Mouse (Mus musculus) ES-Bruce4 (cell line): Measurements from ENCODE around the gene Actr3. TPM values are rescaled to one million over a fixed set of nuclear protein-coding genes. Genes with fewer than 3 reads are reported as not detected.
"Not testable (repeated sequence)": the region's sequence is repeated elsewhere in the genome, so short reads cannot be mapped to it uniquely, and the experiment has no call there.

ENCODE experiments used
- H3K27ac ChIP-seq: 2 replicates; pipeline ENCODE4 v1.5.1; 2012; ENCODE audit warnings: low read length, inconsistent platforms; ENCODE audit not compliant: insufficient read depth
- H3K27me3 ChIP-seq: 2 replicates; pipeline ENCODE4 v1.6.1; 2012; ENCODE audit warnings: mild to moderate bottlenecking, low read length, inconsistent platforms; ENCODE audit not compliant: control insufficient read depth, poor library complexity, insufficient read depth, severe bottlenecking
- H3K36me3 ChIP-seq: 2 replicates; pipeline ENCODE4 v1.6.1; 2012; ENCODE audit warnings: inconsistent platforms, mild to moderate bottlenecking, low read length, moderate library complexity; ENCODE audit not compliant: control insufficient read depth, poor library complexity, insufficient read depth, severe bottlenecking
- H3K4me1 ChIP-seq: one replicate; pipeline ENCODE4 v1.8.1; 2011; ENCODE audit warnings: low read length; ENCODE audit not compliant: control insufficient read depth, insufficient read depth
- H3K4me3 ChIP-seq: 2 replicates; pipeline ENCODE4 v1.5.1; 2011; ENCODE audit warnings: low read depth, mild to moderate bottlenecking, low read length
- H3K9ac ChIP-seq: 2 replicates; pipeline ENCODE4 v1.6.1; 2012; ENCODE audit warnings: low read depth, mild to moderate bottlenecking, inconsistent platforms; ENCODE audit not compliant: poor library complexity, severe bottlenecking
- H3K9me3 ChIP-seq: replicated peaks from 2 replicates; pipeline ENCODE4 v1.6.1; 2012; ENCODE audit warnings: mild to moderate bottlenecking, low read length, inconsistent platforms; ENCODE audit not compliant: control insufficient read depth, poor library complexity, insufficient read depth, severe bottlenecking
- CTCF ChIP-seq: IDR thresholded peaks from one replicate; pipeline ENCODE4 v1.8.1; 2011; ENCODE audit warnings: low read depth, low read length
- EP300 ChIP-seq: IDR thresholded peaks from 2 replicates; pipeline ENCODE4 v1.6.1; 2011; ENCODE audit warnings: low read depth, low read length; ENCODE audit not compliant: insufficient read depth
- POLR2A ChIP-seq: IDR thresholded peaks from one replicate; pipeline ENCODE4 v1.8.1; 2011; ENCODE audit warnings: low read length; ENCODE audit not compliant: insufficient read depth
- polyA plus RNA-seq: library from polyadenylated mRNA; stranded (reverse); fragments of >200 nt; gene quantifications from 2 replicates; pipeline ENCODE4 v1.2.4, GENCODE M21; 2011; ENCODE audit warnings: low read depth; ENCODE audit not compliant: missing spikeins, insufficient read depth, insufficient read length

Gene Actr3
- polyA plus RNA-seq, 1 experiment: 269 TPM

- H3K36me3 ChIP-seq: peaks cover 3% of the 10 kb centered on the region
- no peaks in the 10 kb centered on the region for H3K4me1 ChIP-seq
- H3K27ac ChIP-seq: no peak overlapping the region
- H3K27me3 ChIP-seq: no peaks in the 10 kb centered on the region
- no peak overlapping the region for H3K4me3 ChIP-seq
- no peaks in the 10 kb centered on the region for H3K9me3 ChIP-seq
- TF ChIP-seq POLR2A: no peak
- TF ChIP-seq CTCF: no peak
- TF ChIP-seq EP300: no peak
- H3K9ac ChIP-seq: no peak overlapping the region
Observed at GRCm38 (mm10) chr1:125419906-125420305, 15.6 kb downstream of the Actr3 start.

DNA sequence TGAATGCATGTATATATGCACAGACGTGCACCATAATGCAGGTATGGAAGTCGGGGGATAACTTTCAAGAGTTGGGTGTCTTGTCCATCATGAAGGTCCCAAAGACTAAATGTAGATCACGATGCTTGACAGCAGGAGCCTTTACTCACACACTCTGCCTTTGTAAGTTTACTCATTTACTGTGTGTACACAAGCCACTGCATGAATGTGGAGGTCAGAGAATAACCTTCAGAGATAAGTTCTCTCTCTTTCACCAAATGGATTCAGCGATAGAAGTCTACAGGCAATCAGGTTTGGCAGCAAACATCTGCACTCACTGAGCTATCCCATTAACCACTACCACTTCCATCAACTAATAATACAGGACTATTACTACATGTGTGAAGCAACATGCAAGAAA, 16.8 kb downstream of the Actr3 start:
- Histone ChIP-seq H3K36me3 (peaks cover 3% of the 10 kb centered on the region), H3K4me3 (no peak overlapping the region), H3K4me1 (no peaks in the 10 kb centered on the region), H3K27me3 (no peaks in the 10 kb centered on the region), H3K9me3 (no peaks in the 10 kb centered on the region), H3K27ac (no peak overlapping the region), H3K9ac (no peak overlapping the region)
- TF ChIP-seq EP300: no peak
- TF ChIP-seq POLR2A: no peak
- no peak for TF ChIP-seq CTCF

DNA sequence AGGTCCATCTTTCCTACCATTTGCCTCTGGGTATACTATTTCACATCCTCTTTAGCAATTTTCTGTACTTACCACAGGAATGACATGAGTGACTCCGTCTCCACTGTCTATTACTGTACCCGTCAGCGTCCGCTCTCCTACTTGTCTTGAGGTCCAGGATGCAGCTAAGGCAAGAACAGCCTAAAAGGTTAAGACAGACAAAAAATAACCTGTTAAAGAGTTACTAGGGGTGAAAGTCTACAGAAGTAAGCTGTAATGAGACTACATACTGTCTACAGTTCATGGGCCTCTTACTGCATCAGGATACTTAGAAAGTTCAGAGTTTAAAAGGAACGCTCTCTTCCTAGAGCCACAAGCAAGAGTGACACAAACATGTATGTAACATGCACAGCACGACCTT, 28.3 kb downstream of the Actr3 start:
- TF ChIP-seq CTCF (no peak), EP300 (no peak), POLR2A (no peak)
- Histone ChIP-seq H3K9ac (no peak overlapping the region), H3K27me3 (no peaks in the 10 kb centered on the region), H3K4me3 (no peak overlapping the region), H3K9me3 (no peaks in the 10 kb centered on the region), H3K36me3 (peaks cover 36% of the 10 kb centered on the region), H3K4me1 (no peaks in the 10 kb centered on the region), H3K27ac (no peak overlapping the region)

- no peak for TF ChIP-seq CTCF
- no peak for TF ChIP-seq POLR2A
- no peak for TF ChIP-seq EP300
- H3K4me3 ChIP-seq: no peak overlapping the region
- H3K9me3 ChIP-seq: no peaks in the 10 kb centered on the region
- no peak overlapping the region for H3K9ac ChIP-seq
- H3K27me3 ChIP-seq: no peaks in the 10 kb centered on the region
- H3K36me3 ChIP-seq: peaks cover 23% of the 10 kb centered on the region
- H3K4me1 ChIP-seq: no peaks in the 10 kb centered on the region
- H3K27ac ChIP-seq: no peak overlapping the region
Observed at GRCm38 (mm10) chr1:125395391-125395790, 40.1 kb downstream of the Actr3 start.

GRCm38 (mm10) chr1:125393324-125393723, 42.2 kb downstream of the Actr3 start:
- not testable (repeated sequence) for H3K27me3 ChIP-seq, H3K4me1 ChIP-seq, H3K9ac ChIP-seq, H3K4me3 ChIP-seq, H3K27ac ChIP-seq, H3K9me3 ChIP-seq
- H3K36me3 ChIP-seq: peaks cover 19% of the 10 kb centered on the region

DNA sequence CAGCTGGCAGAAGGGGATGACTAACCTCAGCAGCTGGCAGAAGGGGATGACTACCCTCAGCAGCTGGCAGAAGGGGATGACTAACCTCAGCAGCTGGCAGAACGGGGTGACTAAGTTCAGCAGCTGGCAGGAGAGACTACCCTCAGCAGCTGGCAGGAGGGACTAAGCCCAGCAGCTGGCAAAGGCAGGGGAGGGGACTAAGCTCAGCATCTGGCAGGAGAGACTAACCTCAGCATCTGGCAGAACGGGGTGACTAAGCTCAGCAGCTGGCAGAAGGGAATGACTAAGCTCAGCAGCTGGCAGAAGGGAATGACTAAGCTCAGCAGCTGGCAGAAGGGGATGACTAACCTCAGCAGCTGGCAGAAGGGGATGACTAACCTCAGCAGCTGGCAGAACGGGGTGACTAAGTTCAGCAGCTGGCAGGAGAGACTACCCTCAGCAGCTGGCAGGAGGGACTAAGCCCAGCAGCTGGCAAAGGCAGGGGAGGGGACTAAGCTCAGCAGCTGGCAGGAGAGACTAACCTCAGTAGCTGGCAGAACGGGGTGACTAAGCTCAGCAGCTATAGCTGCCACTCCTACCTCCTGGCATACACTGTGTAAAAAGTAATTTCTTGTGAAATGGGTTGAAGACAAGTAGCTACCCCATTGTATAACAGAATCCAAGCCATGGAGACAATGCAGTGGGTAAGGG, 45.3 kb downstream of the Actr3 start:
- H3K27ac ChIP-seq, H3K36me3 ChIP-seq, H3K9me3 ChIP-seq, H3K4me1 ChIP-seq, H3K4me3 ChIP-seq, H3K9ac ChIP-seq, H3K27me3 ChIP-seq: not testable (repeated sequence)

GRCm38 (mm10) chr1:125389634-125390033, 45.9 kb downstream of the Actr3 start:
- not testable (repeated sequence) for H3K27me3 ChIP-seq, H3K4me3 ChIP-seq, H3K9me3 ChIP-seq, H3K9ac ChIP-seq, H3K27ac ChIP-seq, H3K36me3 ChIP-seq, H3K4me1 ChIP-seq
